Mouse (Mus musculus) C3H10T1/2 (cell line): ENCODE data around the gene C1qc. TPM values are rescaled to one million over a fixed set of nuclear protein-coding genes. Genes with fewer than 3 reads are reported as not detected.

ENCODE experiments used
- polyA plus RNA-seq, 2 experiments: library from polyadenylated mRNA; unstranded; fragments of >200 nt; fragmentation: generic; extraction: Trizol; gene quantifications; one replicate each; pipeline ENCODE4 v1.2.1; 2012; ENCODE audit warnings: missing spikeins in 2 of 2

Gene C1qc
- not detected for polyA plus RNA-seq

DNA sequence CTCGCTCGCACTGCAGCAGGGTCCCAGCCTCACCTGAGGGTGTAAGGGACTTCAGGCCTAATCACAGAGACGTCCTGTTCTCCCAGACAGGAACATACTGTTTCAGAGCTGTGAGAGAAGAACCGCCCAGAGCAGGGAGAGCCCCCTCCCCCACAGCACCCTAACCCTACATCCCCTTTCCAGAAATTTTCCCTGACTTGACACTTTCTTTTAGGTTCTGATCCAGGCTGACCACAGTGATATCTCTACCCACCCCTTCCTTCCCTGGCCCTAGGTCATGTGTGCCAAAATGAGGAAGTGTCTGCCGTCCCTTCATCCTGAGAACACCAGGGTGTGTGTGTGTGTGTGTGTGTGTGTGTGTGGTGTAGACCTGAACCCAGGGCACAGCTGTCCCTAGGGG, at the start of gene C1qc:
C1qc (minus strand) TSS at position 255 of the 400 bp plus-strand sequence.

DNA sequence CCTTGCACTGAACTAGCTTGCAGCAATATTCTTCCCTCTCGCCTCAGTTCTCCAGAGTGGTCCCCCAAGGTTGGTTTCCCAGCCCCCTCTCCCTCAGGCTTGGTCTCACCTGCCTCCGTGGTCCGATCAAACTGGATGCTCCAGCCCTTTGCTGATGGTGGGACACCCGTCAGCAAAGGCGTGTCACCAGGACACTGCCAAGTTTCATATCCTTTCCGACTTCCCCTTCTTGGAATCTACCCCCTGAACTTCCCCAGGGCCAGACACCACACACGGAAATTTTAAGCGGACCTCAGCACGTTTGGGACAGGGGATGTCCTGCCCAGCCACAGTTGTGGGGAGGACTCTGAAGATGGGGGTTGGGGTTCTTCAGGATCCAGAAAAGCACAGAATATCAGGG, 5.8 kb upstream of the C1qc start, which contains the start of gene C1qa:
C1qa (minus strand) TSS at position 167 of the 400 bp plus-strand sequence.

DNA sequence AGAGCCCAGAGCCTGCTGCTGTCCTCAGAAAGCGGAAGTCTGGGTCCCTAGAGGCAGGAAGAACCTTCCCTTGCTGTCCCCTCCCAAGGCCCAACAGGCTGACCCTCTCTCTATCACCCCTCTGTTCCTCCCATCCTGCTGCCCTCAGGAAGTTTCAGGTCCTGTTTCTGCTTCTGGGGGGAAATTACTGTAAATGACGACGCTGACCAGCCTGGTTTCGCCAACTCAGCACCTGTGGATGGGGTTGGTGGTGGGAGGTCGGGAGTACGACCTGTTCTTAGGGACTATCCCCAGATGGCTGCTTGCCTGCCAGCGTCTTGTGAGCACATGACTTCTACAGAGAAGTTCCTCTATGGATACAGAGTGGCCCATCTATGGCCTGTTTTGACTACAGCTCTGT, 6.8 kb downstream of the C1qc start, which contains the start of gene C1qb:
C1qb (minus strand) TSS at position 87 of the 400 bp plus-strand sequence.

Other genes with a start within 250 kb of the C1qc start
- gene Ephb2, start 57.1 kb downstream of the C1qc start, polyA plus RNA-seq, result 10 to 100 TPM in 1 of 2 experiments, 1 to 10 TPM in 1; 6.6 to 19.7 TPM
- not detected for gene C1qb, start 6.9 kb downstream of the C1qc start, polyA plus RNA-seq
- gene C1qa, start 5.7 kb upstream of the C1qc start, polyA plus RNA-seq, result not detected
- under 1 TPM in 1 of 2 experiments, not detected in 1; 0.01 TPM for gene Epha8, start 63.8 kb upstream of the C1qc start, polyA plus RNA-seq
- gene Zbtb40, start 155.7 kb upstream of the C1qc start, polyA plus RNA-seq, result 1 to 10 TPM; 1.1 to 5.0 TPM